In the genomic region with DNA sequence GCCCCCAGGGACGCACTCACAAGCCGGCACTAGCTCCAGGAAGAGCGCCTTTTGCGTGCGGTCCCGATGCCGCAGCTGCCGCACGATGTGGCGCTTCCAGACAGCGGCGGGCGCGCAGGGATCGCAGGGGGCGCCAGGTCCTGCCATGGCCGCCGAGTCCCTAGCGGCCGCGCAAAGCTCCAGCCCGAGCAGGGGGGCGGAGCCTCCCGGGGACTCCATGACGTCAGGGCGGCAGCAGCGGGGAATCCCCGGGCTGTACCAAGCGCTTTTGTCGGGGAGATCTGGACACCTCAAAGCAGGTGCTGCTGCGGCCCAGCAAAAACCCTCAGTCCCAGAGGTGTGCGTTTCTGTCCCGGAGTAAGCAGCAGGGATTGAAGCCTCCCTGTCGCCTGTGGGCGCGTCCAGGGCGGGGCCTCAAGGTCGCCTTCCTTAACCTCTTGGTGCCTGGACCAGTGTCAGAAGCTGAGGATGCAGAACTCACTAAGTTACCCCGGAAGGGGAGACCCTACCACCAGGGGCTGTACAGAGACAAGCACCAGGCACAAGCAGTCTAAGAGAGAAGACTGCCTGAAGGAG, we compare ENCODE assay signal across 8 mouse cellular contexts. TPM values are rescaled to one million over a fixed set of nuclear protein-coding genes. Genes with fewer than 3 reads are reported as not detected.
DNase-seq lines count a peak whose midpoint lies in the region; ATAC-seq lines count a peak whose summit lies in the region.

A gene (minus strand): TSS at position 371 of the 576 bp plus-strand sequence.

- H3K4me1 ChIP-seq in forebrain, embryonic 14.5 days (ENCODE audit: control insufficient read depth, insufficient read depth, low read length): peaks cover 10% of the 10 kb centered on the region
- peaks cover 28% of the 10 kb centered on the region for H3K4me1 ChIP-seq in neural tube, embryonic 15.5 days

- DNase-seq in ES-CJ7 (ENCODE audit: low read depth, low spot score): peak; percentile 97
- peak; percentile 94 for DNase-seq in cerebellum, adult 11 months
- peak; percentile 93 for DNase-seq in forebrain, embryonic 14.5 days (ENCODE audit: low spot score)
- DNase-seq in heart, postnatal 14 days: peak; percentile 93 to 95
- DNase-seq in layer of hippocampus, adult 11-12 months (ENCODE audit: low spot score): peak; percentile 89
- DNase-seq in lung, adult 18-20 months: peak; percentile 95 to 96
- peak; percentile 85 for DNase-seq in testis, postnatal 14 days (ENCODE audit: low spot score)

- H3K9me3 ChIP-seq in forebrain, embryonic 14.5 days (replicated peaks; ENCODE audit: control insufficient read depth, low read length): no peaks in the 10 kb centered on the region
- H3K9me3 ChIP-seq in neural tube, embryonic 15.5 days (replicated peaks): no peaks in the 10 kb centered on the region

- H3K36me3 ChIP-seq in forebrain, embryonic 14.5 days (ENCODE audit: control insufficient read depth, insufficient read depth, low read length): no peaks in the 10 kb centered on the region
- no peaks in the 10 kb centered on the region for H3K36me3 ChIP-seq in neural tube, embryonic 15.5 days

- intact Hi-C loops in heart, postnatal 14 days (cut with DNase I): no loop called here

- H3K4me2 ChIP-seq in forebrain, embryonic 14.5 days (ENCODE audit: low read length): peak within 1 kb of the TSS; percentile 87
- H3K4me2 ChIP-seq in neural tube, embryonic 15.5 days: peak within 1 kb of the TSS; percentile 83

- H3K27ac ChIP-seq in forebrain, embryonic 14.5 days (ENCODE audit: low read depth, low read length): peak within 1 kb of the TSS; percentile 29
- H3K27ac ChIP-seq in neural tube, embryonic 15.5 days (replicated peaks): peak within 1 kb of the TSS; percentile 75

- under 1% methylated on average over 39 of the region's 39 CpGs for WGBS in forebrain, embryonic 14.5 days
- 1% methylated on average over 39 of the region's 39 CpGs for WGBS in neural tube, embryonic 15.5 days

- H3K9ac ChIP-seq in forebrain, embryonic 14.5 days (ENCODE audit: low read length): peak within 1 kb of the TSS; percentile 71
- peak within 1 kb of the TSS; percentile 61 for H3K9ac ChIP-seq in neural tube, embryonic 15.5 days (replicated peaks)

- H3K4me3 ChIP-seq in forebrain, embryonic 14.5 days (ENCODE audit: low read depth, low read length): peak within 1 kb of the TSS; percentile 57
- peak within 1 kb of the TSS; percentile 66 for H3K4me3 ChIP-seq in neural tube, embryonic 15.5 days (replicated peaks)

- peak; percentile 94 for ATAC-seq in forebrain, embryonic 14.5 days
- ATAC-seq in neural tube, embryonic 15.5 days (ENCODE audit: low FRiP score): peak; percentile 93

- peaks cover 4% of the 10 kb centered on the region; the same call in 1 of the 2 replicates for H3K27me3 ChIP-seq in forebrain, embryonic 14.5 days (replicated peaks; ENCODE audit: control insufficient read depth, insufficient read depth, low read length)
- peaks cover 18% of the 10 kb centered on the region for H3K27me3 ChIP-seq in neural tube, embryonic 15.5 days (replicated peaks)

RNA-seq across cellular contexts. Expression of the gene that starts here (rescaled TPM):
- 13.5 and 17.8 TPM in 2 replicates for polyA plus RNA-seq in forebrain, embryonic 14.5 days (2014; fragmentation: Nextera tagmentation; extraction: Ambion mirVana)
- total RNA-seq in heart, postnatal 14 days (2021): 10 to 100 TPM; 12.4 to 13.5 TPM
- polyA plus RNA-seq in neural tube, embryonic 15.5 days (2015; fragmentation: Nextera tagmentation; extraction: Ambion mirVana): 28.3 and 33.1 TPM in 2 replicates

Comparison
In these comparisons a context has a peak if more than half of its experiments do, and no peak if none do; other contexts are left out.
1. Peak in every context shown above with its lines: DNase-seq, ATAC-seq, H3K4me3 ChIP-seq and H3K27ac ChIP-seq.